Mouse (Mus musculus) urinary bladder, postnatal 36 days (tissue): ENCODE measurements around the gene Cd52.

Experiments used
- DNase-seq, 2 experiments: peaks; one replicate each; pipeline ENCODE4 v3.0.0; 2022; ENCODE audit warnings: low spot score in 2 of 2, mixed read lengths in 1 of 2

Gene Cd52

DNA sequence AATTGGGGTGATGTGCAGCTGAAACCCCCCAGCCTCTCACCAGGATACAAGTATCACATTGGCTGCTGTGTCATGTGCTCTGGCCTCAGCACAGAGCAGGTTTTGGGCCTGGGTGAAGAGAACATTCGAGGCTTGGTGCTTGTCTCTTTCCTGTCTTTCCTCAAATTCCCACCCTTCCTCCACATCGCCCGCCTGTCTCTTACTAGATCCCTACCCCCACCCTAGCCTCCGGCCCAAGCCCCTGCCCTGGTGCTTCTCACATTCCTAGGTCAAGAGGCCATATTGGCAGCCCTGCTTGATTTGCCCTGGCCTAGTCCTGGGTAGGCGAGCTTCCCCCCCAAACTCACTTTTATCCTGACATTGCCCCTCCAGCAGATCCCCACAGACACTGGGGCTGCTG lies 24.2 kb upstream of the Cd52 start:
- DNase-seq, result no peak

DNA sequence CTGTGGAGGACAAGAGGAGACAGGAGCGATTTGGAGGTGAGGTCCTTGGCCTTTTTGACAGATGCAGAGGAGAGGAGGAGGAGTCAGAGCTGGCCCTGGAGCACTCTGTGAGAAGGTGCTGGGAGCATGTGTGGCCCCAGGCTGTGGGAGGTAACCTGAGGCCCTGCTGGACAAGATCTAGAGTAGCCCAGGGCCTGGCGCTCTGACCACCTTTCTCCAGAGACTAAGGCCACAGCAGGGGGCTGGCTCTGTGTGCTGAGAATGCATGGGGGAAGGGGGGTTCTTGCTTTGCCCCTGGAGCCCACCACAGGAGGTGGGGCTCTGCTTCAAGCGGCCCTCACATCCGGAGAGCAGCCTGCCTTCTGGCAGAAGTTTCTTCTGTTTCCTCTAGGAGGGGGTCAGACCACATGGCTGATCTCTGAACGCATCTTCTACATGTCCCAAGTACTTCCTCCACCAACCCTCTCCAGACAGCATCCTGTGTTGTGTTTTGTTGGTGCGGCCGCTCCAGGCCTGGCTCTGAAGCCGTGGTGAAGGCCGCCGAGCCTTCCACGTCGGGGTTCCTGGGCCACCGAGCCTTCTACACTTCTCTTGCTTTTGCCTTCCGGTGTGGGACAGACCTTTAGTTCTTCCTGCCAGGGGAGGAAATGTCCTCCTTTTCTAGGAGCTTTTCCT lies 23.4 kb upstream of the Cd52 start:
- no peak for DNase-seq

DNA sequence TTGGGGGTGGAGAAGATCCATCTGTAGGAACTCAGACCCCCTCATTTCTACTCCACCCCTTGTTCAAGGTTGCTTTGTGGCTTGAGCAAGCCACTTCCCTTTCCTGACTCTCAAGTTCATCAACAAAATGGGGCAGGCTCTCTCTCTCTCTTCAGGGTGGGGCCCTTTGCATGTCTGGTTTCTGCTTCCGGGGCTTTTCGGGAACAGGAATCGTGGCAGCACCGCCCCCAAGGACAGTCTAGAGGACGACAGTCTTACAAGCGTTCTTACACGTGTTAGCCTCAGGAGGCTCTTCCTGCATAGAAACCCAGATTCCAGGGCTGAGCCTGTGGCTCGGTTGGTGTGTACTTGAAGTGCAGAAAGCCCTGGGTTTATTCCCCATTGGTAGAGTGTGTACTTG lies 22.1 kb upstream of the Cd52 start:
- no peak for DNase-seq

DNA sequence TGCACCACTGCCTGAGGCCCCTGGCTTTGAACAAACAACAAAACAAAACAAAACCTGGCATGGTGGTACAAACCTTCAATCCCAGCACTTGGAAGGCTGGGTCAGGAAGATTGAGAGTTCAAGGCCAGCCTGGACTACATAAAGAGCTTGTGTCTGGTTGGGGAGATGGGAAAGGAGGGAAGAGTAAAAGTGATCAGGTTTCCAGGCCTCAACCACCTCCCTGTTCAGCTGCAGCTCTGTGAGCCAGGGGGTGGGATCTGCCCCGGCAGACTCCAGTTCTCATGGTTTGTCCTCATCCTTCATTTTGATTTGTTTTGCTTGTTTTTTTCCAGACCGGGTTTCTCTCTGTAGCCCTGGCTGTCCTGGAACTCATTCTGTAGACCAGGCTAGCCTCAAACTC lies 21.6 kb upstream of the Cd52 start:
- no peak for DNase-seq

DNA sequence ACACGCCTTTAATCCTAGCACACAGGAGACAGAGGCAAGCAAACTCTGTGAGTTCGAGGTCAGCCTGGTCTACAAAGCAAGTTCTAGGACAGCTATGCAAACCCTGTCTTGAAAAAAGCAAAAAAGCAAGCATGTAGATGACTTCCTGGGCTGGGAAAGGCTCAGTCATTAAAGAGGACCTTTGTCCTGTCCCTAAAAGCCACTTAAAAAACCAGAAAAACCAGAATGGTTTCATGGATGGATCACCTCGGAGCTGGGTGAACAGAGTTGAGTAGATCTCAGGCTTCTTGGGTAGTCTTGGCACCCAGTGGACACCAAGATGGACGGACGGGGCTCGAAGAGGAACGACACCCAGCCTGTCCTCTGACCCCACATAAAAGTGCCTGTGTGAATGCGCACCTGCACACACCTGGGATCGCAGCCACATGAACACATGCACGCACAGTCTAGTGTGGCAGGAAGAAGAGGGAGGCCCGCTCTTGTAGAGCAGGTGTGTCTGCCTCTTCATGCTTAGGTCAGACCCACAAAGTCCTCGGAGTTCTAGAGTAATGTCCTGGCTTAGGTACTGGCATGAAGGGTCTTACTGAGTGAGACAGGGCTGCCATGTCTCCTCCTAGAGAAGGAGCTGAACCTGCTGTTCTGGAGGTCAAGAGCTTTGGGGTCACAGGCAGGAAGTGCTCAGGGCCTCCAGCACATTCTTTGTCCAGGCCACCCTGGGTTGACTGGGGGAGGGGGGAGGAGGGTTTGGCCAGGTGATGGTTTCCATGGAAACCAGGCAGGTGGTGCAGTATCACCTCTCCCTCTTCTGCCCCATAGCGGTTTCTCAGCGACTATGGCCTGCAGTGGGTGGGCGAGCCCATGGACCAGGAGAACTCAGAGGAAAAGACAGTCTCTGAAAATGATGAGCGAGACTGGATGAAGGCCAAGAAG lies 20.6 kb upstream of the Cd52 start:
- DNase-seq, result no peak

DNA sequence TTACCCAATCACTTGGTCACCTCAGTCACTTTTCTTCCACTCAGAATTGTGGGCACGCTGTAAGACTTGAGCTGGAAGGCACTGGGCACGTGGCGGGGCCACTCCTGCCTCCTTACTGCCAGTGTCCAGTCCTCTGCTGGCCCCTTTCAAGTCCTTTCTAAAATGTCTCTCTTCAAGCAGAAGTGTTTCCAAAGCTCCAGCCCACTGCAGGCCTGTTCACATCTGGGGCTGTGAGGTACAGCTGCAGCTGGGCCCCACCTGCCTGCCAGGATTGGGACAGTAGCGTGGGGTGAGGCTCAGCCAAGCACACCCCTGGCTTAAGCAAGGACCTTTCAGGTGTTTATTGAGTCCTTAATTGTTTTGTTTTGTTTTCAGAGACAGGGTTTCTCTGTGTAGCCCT lies 19.2 kb upstream of the Cd52 start:
- DNase-seq, result no peak

DNA sequence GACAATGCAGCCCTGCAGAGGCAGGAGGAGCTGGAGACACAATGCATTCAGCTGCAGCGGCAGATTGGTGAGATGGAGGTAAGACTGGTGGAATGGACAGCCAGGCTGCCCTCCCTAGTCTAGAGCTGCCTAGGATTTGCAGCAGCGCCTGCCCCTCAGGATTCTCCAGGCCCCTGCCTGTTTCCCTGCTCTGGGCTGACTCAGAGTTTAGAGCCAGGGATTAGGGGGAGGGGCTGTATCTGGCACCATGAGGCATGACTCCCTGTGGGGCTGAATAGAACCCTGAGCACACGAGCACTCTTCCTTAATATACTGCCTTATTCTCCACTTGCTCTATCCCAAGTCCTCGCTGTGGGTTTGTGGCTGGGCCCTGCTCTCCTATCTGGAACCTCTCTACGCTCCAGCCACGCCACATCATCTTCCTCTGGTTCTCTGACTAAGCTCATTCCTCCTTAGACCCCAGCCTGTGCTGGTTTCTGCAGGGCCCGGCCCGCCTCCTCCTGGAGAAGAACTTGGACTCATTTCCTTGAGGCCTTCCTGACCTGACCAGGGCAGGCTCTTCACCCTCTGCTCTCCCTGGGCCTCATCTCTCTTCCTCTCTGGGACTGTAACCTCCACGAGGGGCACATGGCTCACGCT lies 18.6 kb upstream of the Cd52 start:
- no peak for DNase-seq

DNA sequence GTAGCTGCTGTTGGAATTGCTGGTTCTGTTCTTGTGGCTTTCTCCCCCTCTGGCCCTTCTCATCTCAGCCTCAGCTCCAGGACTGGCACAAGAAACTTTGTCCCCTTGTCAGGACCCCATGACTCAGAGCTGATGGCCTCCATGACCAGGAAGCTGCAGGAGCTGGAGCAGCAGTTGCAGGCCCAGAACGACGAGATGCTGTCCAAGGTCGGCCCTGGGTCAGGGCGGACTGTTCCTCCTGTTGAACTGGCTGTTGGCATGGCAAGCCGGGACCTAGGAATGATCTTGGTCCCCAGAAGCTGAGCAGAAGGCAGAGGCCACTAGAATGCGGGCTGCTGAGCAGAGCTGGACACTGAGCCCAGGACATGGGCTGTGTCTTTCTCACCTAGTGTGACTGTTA lies 17.5 kb upstream of the Cd52 start:
- no peak for DNase-seq

DNA sequence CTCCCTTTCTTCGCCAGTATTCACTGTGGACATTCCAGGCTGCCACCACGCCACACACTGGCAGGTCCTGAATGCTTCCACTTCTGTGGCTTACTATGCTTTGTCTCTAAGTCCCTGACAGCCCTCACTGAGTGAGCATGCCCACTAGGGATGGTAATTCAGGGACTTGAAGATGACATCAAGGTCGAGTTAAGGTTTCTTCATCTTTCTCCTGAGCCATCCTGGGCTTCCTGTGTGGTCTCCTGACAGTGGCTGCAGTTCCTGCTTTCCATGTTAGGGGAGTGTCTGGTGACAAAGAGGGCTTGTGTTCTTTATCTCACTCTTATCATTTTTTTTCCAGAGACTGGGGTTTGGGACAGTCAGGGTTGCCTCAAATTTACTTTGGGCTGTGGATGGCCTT lies 15.8 kb upstream of the Cd52 start:
- no peak for DNase-seq

DNA sequence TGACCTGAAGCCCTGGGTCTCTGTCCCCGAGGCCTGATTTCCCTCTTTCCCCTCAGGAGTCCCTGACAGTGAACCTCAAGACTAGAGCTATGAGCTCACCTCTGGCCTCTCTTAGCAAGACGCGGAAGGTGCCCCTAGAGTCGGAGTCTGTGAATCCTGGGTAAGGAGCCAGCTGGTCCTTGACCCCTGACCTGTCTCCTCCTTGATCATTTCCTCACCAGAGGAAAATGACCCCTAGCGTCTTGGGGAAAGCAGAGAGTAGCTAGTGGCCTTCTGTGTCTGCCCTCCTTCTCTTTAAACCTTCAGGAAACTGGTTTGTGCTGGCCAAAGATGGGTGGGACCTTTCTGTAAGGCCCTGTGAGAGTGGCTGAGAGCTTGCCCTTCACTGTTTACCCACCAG lies 13.3 kb upstream of the Cd52 start:
- DNase-seq, result no peak

DNA sequence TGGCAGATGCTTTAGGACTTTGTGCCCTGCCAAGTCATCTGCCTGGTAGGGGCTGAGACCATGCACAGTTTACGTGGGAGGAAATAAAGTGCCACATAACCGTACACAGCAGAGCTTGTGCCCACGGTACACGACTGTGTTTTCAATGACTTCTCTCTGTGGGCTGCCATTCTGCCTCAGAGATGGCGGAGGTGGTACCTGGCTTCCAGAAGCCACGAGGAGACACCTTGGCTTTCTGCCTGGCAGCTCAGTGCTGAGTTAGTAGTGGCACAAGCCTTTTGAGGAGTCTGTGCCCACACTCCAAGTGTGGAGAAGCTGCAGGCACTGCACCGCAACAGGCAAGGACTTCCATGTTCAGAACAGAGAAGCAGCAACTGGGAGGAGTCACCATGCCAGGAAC lies 12.8 kb upstream of the Cd52 start:
- DNase-seq, result no peak

DNA sequence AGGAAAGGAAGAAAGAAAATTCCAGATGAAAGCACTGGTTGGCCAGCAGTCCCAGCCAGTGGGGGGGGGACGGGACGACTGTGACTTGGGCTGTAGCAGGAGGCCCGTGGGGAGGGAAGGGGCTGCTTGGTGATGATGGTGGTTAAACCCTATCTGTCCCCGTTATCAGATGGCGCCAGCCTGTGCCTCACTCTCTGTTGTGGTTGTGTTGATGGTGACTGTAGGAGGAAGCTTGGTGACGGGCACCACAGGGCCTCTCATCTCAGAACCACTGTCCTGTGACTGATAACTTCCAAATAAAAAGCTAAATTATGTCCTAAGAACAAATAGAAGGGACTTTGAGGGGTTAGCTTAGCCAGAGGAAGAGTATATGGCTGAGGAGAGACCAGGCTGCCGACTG lies 11.2 kb upstream of the Cd52 start:
- DNase-seq, result no peak

DNA sequence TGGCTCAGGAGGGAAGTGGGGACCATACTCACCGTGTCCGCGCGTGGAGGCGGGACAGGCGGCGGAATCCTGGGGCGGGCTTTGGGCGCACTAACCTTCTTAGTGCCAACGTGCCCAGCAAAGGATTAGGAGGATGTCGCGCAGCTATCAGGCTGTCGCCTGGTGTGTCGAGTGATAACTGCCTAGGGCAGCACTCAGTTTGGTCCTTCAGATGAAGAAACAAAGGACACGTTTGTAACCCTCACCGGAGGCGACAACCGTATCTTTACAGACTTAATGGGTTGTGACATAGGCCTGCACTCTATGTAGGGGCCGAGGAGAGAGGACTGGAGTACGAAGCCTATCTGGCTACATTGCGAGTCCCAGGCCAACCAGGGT lies 7.8 kb upstream of the Cd52 start:
- no peak for DNase-seq

DNA sequence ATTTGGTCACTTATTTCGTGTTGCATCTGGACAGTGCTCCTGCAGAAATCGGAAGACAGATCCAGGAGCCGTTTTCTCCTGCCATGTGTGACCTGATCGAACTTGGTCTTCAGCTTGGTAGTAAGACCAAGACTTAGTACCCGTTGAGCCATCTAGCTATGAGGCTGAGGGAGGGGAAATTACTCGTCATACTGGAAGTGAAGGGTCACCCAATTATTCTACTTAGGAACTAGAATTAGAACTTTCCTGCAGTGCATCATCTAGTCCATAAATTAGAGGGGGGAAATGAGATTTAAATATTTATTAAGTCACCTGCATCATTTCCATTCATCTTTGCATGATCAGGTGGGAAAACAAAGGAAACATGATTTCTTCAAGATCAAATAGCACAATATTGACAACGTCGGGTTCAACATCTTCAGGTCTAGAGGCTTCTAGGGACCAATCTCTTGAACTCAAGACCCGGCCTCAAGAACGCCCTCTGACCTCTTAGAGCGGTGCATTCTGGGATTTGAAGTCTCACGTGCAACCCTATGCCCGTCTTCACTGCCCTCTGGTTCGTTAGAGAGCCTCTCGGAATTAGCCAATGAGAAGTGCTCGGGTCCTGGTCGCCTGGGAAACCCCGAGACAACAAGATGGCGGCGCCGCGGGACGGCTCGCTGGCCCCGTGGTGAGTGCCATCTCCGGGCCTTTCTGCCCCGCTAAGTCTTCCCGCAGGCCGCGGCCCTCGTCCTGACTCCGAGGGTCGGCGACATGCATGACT lies 7.3 kb upstream of the Cd52 start, which contains the start of gene Ubxn11:
TSS of gene Ubxn11 (plus strand) at position 592 of the 763 bp plus-strand sequence.
- peak; percentile 62 to 84 for DNase-seq

DNA sequence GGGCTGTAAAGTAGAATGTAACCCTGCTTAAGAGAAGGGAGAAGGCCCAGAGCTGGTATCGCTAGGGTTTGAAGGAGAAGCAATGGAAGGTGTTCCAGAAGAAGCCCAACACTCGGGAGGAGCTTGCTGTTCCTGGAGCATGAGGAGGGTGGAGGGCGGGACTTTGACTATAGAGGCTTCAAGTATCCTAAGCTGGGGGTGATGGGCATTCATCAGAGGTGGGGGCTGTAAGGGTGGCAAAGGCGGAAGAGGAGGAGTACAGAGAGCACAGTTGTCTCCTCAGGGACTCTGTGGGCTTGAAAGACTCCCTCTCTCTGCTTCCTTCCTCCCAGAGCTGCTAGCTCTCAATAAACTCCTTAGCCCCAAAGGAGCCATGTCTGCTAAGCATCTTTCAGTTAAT lies 5.4 kb upstream of the Cd52 start:
- no peak for DNase-seq

DNA sequence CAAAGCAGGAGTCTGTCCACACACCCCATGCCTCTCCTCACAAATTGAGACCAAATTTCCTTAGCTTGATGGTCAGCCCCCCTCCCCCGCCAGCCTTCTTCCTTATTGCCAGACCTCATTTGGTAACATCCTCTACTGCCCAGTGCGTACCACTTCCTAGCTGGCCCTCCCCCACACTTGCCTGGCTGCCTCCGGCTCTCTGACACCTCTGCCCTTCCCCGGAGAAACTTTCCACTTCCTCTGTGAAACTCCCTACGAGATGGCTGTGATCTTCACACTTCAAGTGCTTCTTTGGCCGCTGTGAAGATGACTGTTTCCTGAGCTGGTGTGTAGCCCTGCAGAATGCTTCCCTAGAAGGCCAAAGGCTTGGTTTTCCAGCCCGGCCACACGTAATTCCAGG lies 3.7 kb upstream of the Cd52 start:
- DNase-seq, result no peak

DNA sequence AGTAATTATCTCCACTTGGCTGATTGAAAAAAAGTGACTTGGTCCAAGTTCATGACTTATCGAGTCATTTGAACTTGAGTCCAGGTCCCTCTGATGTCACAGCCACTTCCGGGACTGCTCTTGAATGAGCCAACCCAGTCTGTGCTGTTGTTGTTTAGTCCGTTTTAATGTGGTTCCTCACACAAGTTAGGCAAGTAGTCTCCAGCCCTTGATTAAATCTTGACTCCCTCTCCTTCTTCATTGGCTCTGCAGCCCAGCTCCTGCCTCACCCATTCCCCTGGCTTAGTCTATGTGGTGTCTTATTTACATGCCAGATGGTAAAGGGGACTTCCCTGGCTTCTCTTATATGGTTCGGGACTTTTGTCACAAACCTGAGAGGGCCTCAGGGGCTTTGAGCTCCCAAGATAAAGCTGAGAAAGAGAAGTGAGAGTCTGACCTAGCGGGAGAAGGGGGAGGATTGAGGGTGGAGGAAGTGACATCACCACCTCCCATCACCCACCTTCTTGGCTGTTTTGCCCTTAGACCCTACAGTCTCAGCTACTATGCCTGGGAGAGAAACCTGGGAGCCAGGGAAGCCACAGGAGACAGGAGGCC lies 2.2 kb upstream of the Cd52 start:
- DNase-seq, result no peak

DNA sequence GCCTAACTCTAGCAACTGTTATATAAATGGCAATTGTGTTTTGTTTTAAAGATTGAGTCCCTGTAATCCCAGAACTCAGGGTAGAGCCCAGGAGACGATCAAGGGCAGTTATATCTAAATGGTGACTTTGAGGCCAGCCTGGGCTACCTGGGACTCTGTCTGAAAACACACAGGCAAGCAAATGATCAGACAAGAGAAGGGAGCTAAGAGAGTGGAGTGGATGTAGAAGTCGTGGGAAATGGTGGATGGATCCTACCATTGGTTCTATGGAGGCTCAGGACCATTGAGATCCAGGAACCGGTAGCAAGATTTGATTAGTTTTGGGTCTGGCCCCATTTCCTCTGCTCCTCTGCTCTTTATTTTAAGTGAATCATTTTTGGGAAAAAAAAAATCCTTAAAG lies 1.2 kb upstream of the Cd52 start:
- no peak for DNase-seq

DNA sequence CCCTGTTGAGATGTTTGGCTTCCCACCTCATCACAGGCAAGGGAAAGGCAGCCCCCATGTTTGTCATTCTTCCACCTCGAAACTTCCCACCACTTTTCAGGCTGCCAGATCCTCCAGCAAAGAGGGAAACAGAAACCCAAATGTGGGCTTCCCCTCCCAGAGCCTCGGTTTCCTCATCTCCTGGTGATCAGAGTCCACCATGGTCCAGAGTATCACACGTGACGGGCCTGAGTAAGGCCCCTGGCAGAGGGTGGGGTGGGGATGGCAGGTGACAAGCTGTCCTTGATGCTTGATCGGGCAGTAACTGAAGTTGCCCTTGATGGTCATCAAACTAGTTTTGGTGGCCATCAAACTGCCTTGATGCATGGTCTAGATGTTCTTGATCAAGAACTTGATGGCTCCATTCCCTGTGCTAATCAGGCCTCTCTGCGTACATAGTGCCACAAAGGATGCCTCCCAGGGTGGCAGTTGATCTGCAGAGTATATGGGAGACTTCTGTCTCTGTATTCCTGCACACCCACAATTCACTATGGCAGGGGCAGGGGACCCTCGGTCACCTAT lies 798 bp downstream of the Cd52 start:
- DNase-seq, result no peak

DNA sequence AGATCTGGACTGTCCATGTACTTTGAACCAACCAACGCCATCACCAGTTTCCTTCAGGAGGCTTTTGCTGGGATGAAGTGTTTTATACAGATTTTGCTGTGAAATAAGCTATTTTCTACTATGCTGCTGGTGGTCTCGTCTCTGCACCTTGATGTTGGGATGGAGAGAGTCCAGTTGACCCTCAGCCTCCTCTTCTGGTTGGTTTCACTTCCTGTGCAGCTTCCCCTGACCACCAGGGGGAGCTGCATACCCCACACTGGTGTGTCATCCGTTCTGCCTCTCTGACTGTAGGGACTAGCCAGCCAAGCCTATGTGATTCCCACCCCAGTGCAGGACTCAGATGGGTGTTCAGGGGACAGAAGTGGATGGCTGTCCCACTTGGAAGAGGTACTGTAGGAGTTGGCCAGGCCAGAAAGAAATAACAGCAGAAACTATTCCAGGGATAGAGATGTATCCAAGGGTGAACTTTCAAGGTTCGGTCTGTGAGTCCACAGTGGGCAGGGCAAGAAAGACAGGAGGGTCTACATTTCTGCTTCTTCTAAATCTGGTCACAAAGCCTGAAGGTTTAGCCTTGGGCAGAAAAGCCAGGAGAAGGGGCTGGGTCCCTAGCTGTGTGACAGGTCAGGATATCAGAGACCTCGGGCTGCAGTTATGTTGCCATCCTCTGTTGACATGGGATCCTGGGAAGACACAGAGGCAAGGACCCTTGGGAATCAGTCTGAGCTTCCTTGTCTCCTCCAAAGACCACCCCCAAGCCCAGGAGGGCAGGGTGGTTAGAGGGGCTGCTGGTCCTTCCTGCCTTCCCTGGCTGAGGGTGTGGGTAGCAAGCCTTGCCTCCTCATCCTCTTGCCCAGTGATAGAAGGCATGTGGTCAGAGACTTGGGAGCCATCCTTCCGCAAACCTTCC lies 2.2 kb downstream of the Cd52 start:
- peak; percentile 36 to 45 for DNase-seq

DNA sequence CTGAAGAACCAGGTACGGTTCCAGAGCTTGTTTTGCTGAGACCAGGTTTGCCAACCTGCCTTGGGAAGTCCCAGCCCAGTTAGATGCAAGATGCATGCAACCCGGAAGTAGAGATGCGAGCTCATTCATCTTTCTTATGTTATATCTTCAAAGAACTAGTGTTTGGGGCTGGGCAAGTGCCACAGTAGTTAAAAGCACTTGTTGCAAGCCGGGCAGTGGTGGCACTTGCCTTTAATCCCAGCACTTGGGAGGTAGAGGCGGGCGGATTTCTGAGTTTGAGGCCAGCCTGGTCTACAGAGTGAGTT lies 3.7 kb downstream of the Cd52 start:
- no peak for DNase-seq
